Mouse (Mus musculus) urinary bladder, adult 18-20 months (tissue): ENCODE data around the gene Ackr4.

ENCODE experiments used
- DNase-seq, 2 experiments: peaks; one replicate each; pipeline ENCODE4 v3.0.0; 2022; ENCODE audit warnings: low spot score in 2 of 2, mixed read lengths in 2 of 2

The Ackr4 gene

DNA sequence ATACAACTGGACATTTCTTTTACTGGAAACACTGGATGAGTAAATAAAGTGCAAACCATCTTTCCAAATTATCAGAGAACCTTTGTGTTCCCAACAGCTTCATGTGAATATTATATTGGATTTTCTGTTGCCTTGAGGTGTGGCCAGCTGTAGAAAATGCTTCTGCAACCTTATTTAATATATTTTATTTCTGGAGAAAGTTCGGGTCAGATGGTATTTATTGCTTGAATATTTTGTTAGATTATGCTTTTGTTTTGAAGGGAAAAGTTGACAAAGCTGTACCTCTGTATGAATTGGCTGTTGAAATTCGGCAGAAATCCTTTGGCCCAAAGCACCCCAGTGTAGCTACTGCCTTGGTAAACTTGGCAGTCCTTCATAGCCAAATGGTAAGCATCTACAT is 86.4 kb downstream of the Ackr4 start, which contains the start of gene Gm28305:
Gm28305 (plus strand) TSS at position 301 of the 400 bp plus-strand sequence.
- DNase-seq, result no peak

- DNase-seq, result no peak
Measured at GRCm38 (mm10) chr9:104039742-104040141, 87.0 kb downstream of the Ackr4 start.

GRCm38 (mm10) chr9:104039031-104039695 is 87.6 kb downstream of the Ackr4 start:
- DNase-seq, result no peak

- DNase-seq, result no peak
Measured at GRCm38 (mm10) chr9:104038266-104038665, 88.5 kb downstream of the Ackr4 start.

- peak; percentile 60 to 72 for DNase-seq
Measured at GRCm38 (mm10) chr9:104035261-104036015, 91.3 kb downstream of the Ackr4 start.

- no peak for DNase-seq
Measured at GRCm38 (mm10) chr9:104034718-104035117, 92.0 kb downstream of the Ackr4 start.

DNA sequence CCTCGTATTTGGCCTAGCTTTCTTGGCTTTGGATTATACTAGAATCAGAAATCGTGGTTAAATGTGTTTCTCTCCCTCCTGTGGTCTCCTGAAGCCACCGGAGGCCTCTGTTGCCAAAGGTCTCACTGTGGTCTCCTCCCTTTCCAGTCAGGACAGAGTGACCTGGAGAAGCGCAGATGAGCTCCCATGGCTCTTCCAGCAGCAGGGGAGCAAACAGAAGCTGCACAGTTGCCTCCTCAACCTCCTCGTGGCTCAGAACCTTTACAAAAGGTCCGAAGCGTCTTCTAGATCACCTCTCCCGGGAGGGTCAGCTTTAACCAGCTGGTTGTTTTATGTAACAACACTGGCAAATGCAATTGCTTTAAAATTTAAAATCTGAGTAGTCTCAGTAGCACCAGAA is 92.5 kb downstream of the Ackr4 start:
- DNase-seq, result no peak
